Mouse (Mus musculus): ENCODE measurements around the gene Arhgap6. TPM values are rescaled to one million over a fixed set of nuclear protein-coding genes. Genes with fewer than 3 reads are reported as not detected.

Gene Arhgap6
- polyA plus RNA-seq, 1 experiment from 2014 or later: 5.3 TPM

- no peaks in the 10 kb centered on the region for H3K9me3 ChIP-seq (replicated peaks; ENCODE audit: control insufficient read depth, low read length)
- H3K27me3 ChIP-seq (ENCODE audit: control insufficient read depth, insufficient read depth, low read length): no peaks in the 10 kb centered on the region
- no peak overlapping the region for H3K27ac ChIP-seq (ENCODE audit: low read length)
- no peaks in the 10 kb centered on the region for H3K36me3 ChIP-seq (ENCODE audit: control insufficient read depth, insufficient read depth)
- no peaks in the 10 kb centered on the region for H3K4me1 ChIP-seq (ENCODE audit: control insufficient read depth, insufficient read depth, low read length)
- no peak for ATAC-seq (replicated peaks; ENCODE audit: extremely low read depth, insufficient read depth, low FRiP score)
- WGBS: 70% methylated on average over 2 of the region's 2 CpGs
- no peak overlapping the region for H3K9ac ChIP-seq (ENCODE audit: low read length)
- H3K4me2 ChIP-seq (ENCODE audit: low read depth, low read length): no peak overlapping the region
- no peak overlapping the region for H3K4me3 ChIP-seq (ENCODE audit: low read length)
These were observed 280.1 kb downstream of the Arhgap6 start for GRCm38 (mm10) chrX:169075020-169075419.

- Histone ChIP-seq H3K4me2 (ENCODE audit: low read depth, low read length) (no peak overlapping the region), H3K9ac (ENCODE audit: low read length) (no peak overlapping the region), H3K4me1 (ENCODE audit: control insufficient read depth, insufficient read depth, low read length) (no peaks in the 10 kb centered on the region), H3K27ac (ENCODE audit: low read length) (no peak overlapping the region), H3K9me3 (replicated peaks; ENCODE audit: control insufficient read depth, low read length) (no peaks in the 10 kb centered on the region), H3K27me3 (ENCODE audit: control insufficient read depth, insufficient read depth, low read length) (no peaks in the 10 kb centered on the region), H3K36me3 (ENCODE audit: control insufficient read depth, insufficient read depth) (no peaks in the 10 kb centered on the region), H3K4me3 (ENCODE audit: low read length) (no peak overlapping the region)
- WGBS: 84% methylated on average over 3 of the region's 3 CpGs
- ATAC-seq (replicated peaks; ENCODE audit: extremely low read depth, insufficient read depth, low FRiP score): no peak
These were observed 286.7 kb downstream of the Arhgap6 start for GRCm38 (mm10) chrX:169081609-169082008.

- Histone ChIP-seq H3K27ac (ENCODE audit: low read length) (no peak overlapping the region), H3K4me1 (ENCODE audit: control insufficient read depth, insufficient read depth, low read length) (no peaks in the 10 kb centered on the region), H3K9me3 (replicated peaks; ENCODE audit: control insufficient read depth, low read length) (no peaks in the 10 kb centered on the region), H3K4me2 (ENCODE audit: low read depth, low read length) (no peak overlapping the region), H3K9ac (ENCODE audit: low read length) (no peak overlapping the region), H3K4me3 (ENCODE audit: low read length) (no peak overlapping the region), H3K27me3 (ENCODE audit: control insufficient read depth, insufficient read depth, low read length) (no peaks in the 10 kb centered on the region), H3K36me3 (ENCODE audit: control insufficient read depth, insufficient read depth) (no peaks in the 10 kb centered on the region)
- no peak for ATAC-seq (replicated peaks; ENCODE audit: extremely low read depth, insufficient read depth, low FRiP score)
- 13% methylated on average over 5 of the region's 5 CpGs for WGBS
These were observed 291.0 kb downstream of the Arhgap6 start for GRCm38 (mm10) chrX:169085871-169086270.

- no peaks in the 10 kb centered on the region for H3K36me3 ChIP-seq (ENCODE audit: control insufficient read depth, insufficient read depth)
- H3K27ac ChIP-seq (ENCODE audit: low read length): no peak overlapping the region
- ATAC-seq (replicated peaks; ENCODE audit: extremely low read depth, insufficient read depth, low FRiP score): no peak
- no peaks in the 10 kb centered on the region for H3K9me3 ChIP-seq (replicated peaks; ENCODE audit: control insufficient read depth, low read length)
- WGBS: 49% methylated on average over 2 of the region's 2 CpGs
- H3K4me2 ChIP-seq (ENCODE audit: low read depth, low read length): no peak overlapping the region
- H3K9ac ChIP-seq (ENCODE audit: low read length): no peak overlapping the region
- H3K4me3 ChIP-seq (ENCODE audit: low read length): no peak overlapping the region
- H3K27me3 ChIP-seq (ENCODE audit: control insufficient read depth, insufficient read depth, low read length): no peaks in the 10 kb centered on the region
- no peaks in the 10 kb centered on the region for H3K4me1 ChIP-seq (ENCODE audit: control insufficient read depth, insufficient read depth, low read length)
These were observed 294.3 kb downstream of the Arhgap6 start for GRCm38 (mm10) chrX:169089221-169089620.

- no peak overlapping the region for H3K4me3 ChIP-seq (ENCODE audit: low read length)
- no peak for ATAC-seq (replicated peaks; ENCODE audit: extremely low read depth, insufficient read depth, low FRiP score)
- no peak overlapping the region for H3K27ac ChIP-seq (ENCODE audit: low read length)
- no peaks in the 10 kb centered on the region for H3K36me3 ChIP-seq (ENCODE audit: control insufficient read depth, insufficient read depth)
- H3K4me1 ChIP-seq (ENCODE audit: control insufficient read depth, insufficient read depth, low read length): no peaks in the 10 kb centered on the region
- H3K9ac ChIP-seq (ENCODE audit: low read length): no peak overlapping the region
- WGBS: 56% methylated on average over 2 of the region's 2 CpGs
- H3K27me3 ChIP-seq (ENCODE audit: control insufficient read depth, insufficient read depth, low read length): no peaks in the 10 kb centered on the region
- no peak overlapping the region for H3K4me2 ChIP-seq (ENCODE audit: low read depth, low read length)
- no peaks in the 10 kb centered on the region for H3K9me3 ChIP-seq (replicated peaks; ENCODE audit: control insufficient read depth, low read length)
These were observed 299.7 kb downstream of the Arhgap6 start for GRCm38 (mm10) chrX:169094601-169095000.

- H3K9me3 ChIP-seq (replicated peaks; ENCODE audit: control insufficient read depth, low read length): no peaks in the 10 kb centered on the region
- H3K4me2 ChIP-seq (ENCODE audit: low read depth, low read length): no peak overlapping the region
- no peak overlapping the region for H3K27ac ChIP-seq (ENCODE audit: low read length)
- no peaks in the 10 kb centered on the region for H3K27me3 ChIP-seq (ENCODE audit: control insufficient read depth, insufficient read depth, low read length)
- no peak for ATAC-seq (replicated peaks; ENCODE audit: extremely low read depth, insufficient read depth, low FRiP score)
- H3K4me1 ChIP-seq (ENCODE audit: control insufficient read depth, insufficient read depth, low read length): no peaks in the 10 kb centered on the region
- H3K9ac ChIP-seq (ENCODE audit: low read length): no peak overlapping the region
- H3K4me3 ChIP-seq (ENCODE audit: low read length): no peak overlapping the region
- no peaks in the 10 kb centered on the region for H3K36me3 ChIP-seq (ENCODE audit: control insufficient read depth, insufficient read depth)
These were observed 300.7 kb downstream of the Arhgap6 start for GRCm38 (mm10) chrX:169095584-169095983.

- Histone ChIP-seq H3K4me1 (ENCODE audit: control insufficient read depth, insufficient read depth, low read length) (no peaks in the 10 kb centered on the region), H3K27me3 (ENCODE audit: control insufficient read depth, insufficient read depth, low read length) (no peaks in the 10 kb centered on the region), H3K9ac (ENCODE audit: low read length) (no peak overlapping the region), H3K4me3 (ENCODE audit: low read length) (no peak overlapping the region), H3K27ac (ENCODE audit: low read length) (no peak overlapping the region), H3K9me3 (replicated peaks; ENCODE audit: control insufficient read depth, low read length) (no peaks in the 10 kb centered on the region), H3K4me2 (ENCODE audit: low read depth, low read length) (no peak overlapping the region), H3K36me3 (ENCODE audit: control insufficient read depth, insufficient read depth) (no peaks in the 10 kb centered on the region)
- WGBS: 54% methylated on average over 1 of the region's 1 CpGs
- no peak for ATAC-seq (replicated peaks; ENCODE audit: extremely low read depth, insufficient read depth, low FRiP score)
These were observed 307.8 kb downstream of the Arhgap6 start for GRCm38 (mm10) chrX:169102665-169103064.

GRCm38 (mm10) chrX:169106048-169106622 is 311.2 kb downstream of the Arhgap6 start:
- 0 out of 2 replicates have a peak, but pooled peaks have one; percentile 32 for ATAC-seq (replicated peaks; ENCODE audit: extremely low read depth, insufficient read depth, low FRiP score)
- H3K4me3 ChIP-seq (ENCODE audit: low read length): no peak overlapping the region
- H3K9me3 ChIP-seq (replicated peaks; ENCODE audit: control insufficient read depth, low read length): no peaks in the 10 kb centered on the region
- H3K27ac ChIP-seq (ENCODE audit: low read length): no peak overlapping the region
- no peaks in the 10 kb centered on the region for H3K4me1 ChIP-seq (ENCODE audit: control insufficient read depth, insufficient read depth, low read length)
- H3K9ac ChIP-seq (ENCODE audit: low read length): no peak overlapping the region
- H3K4me2 ChIP-seq (ENCODE audit: low read depth, low read length): no peak overlapping the region
- WGBS: 60% methylated on average over 4 of the region's 4 CpGs
- no peaks in the 10 kb centered on the region for H3K36me3 ChIP-seq (ENCODE audit: control insufficient read depth, insufficient read depth)
- H3K27me3 ChIP-seq (ENCODE audit: control insufficient read depth, insufficient read depth, low read length): no peaks in the 10 kb centered on the region

GRCm38 (mm10) chrX:169107372-169107771 is 312.5 kb downstream of the Arhgap6 start:
- Histone ChIP-seq H3K27ac (ENCODE audit: low read length) (no peak overlapping the region), H3K4me1 (ENCODE audit: control insufficient read depth, insufficient read depth, low read length) (no peaks in the 10 kb centered on the region), H3K36me3 (ENCODE audit: control insufficient read depth, insufficient read depth) (no peaks in the 10 kb centered on the region), H3K9ac (ENCODE audit: low read length) (no peak overlapping the region), H3K4me3 (ENCODE audit: low read length) (no peak overlapping the region), H3K27me3 (ENCODE audit: control insufficient read depth, insufficient read depth, low read length) (no peaks in the 10 kb centered on the region), H3K4me2 (ENCODE audit: low read depth, low read length) (no peak overlapping the region), H3K9me3 (replicated peaks; ENCODE audit: control insufficient read depth, low read length) (no peaks in the 10 kb centered on the region)
- 62% methylated on average over 2 of the region's 2 CpGs for WGBS
- no peak for ATAC-seq (replicated peaks; ENCODE audit: extremely low read depth, insufficient read depth, low FRiP score)
